Mouse (Mus musculus): ENCODE data around the gene Arl4c.

DNA sequence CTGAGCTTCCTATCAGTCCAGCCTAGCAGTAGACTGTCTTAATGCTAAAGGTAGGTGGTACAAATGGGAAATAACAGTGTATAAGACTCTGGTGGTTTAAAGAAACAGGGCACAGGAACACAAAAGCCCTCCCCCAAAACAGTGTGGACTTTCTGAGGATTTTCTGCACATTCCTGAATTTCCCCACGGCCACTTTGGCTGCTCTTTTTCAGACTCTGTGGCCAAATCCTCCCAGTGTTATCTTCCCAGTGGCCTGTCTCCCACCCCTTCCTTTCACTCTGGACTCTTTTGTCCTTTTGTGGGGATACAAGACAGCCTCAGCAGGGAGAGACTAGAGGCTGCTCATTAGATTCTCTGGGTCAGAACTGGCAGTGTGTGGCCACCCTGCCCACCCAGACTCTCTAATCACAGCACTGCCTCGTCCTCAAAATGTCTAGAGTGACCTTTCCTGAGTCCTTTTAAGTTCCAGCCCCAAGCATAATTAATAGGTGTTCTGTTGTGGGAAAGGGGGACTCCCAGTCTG, 72.0 kb downstream of the Arl4c start:
- TF ChIP-seq CTCF (IDR thresholded peaks at IDR 0.05; ENCODE audit: borderline replicate concordance, insufficient read depth, low read depth, low read length) (no peak), POLR2A (IDR thresholded peaks at IDR 0.05; ENCODE audit: borderline replicate concordance, insufficient read depth, low read length) (no peak)
